Mouse (Mus musculus): ENCODE results near the gene Xdh.

DNA sequence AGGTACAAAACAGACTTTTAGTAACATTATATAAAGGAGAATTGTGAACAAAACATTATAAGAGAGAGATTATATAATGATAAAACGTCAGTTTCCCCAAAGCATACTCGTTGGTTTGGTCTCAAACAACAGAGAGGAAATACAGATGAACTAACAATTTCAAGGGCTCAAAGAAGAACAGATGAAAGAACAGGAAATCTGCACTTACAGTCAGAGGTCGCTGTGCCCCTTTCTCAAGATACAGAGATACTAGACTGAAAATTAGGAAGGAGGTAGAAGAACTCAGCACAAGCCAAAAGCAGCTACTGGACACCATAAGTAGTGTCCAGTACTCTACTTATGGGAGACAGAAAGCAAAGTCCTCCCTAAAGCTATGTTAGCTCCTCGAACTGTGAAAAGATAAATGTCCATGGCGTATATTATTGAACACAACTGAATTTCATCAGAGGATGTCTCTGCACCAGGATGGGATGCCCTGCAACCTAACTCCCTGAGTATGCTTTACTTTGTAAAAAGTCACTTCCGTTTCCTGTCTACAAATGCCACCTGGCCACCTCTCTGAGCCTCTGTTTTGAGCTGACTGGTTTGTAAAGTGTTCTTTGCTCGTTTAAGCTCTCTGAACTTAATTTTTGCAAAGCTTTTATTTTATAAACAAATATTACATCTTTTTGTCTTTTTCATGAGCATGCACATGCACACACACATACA lies 44.8 kb downstream of the Xdh start:
- TF ChIP-seq POLR2A (IDR thresholded peaks at IDR 0.05; ENCODE audit: extremely low read depth, insufficient read depth, low read length): no peak
- TF ChIP-seq CTCF (IDR thresholded peaks at IDR 0.05; ENCODE audit: low read depth, low read length): no peak

All from liver, adult 2 months (tissue).